Mouse (Mus musculus): Measurements from ENCODE around the gene Ttc28.

- TF ChIP-seq POLR2A (IDR thresholded peaks at IDR 0.05; ENCODE audit: low read depth, low read length) (no peak), CTCF (IDR thresholded peaks at IDR 0.05; ENCODE audit: extremely low read depth, insufficient read depth, insufficient read length, insufficient replicate concordance) (no peak)
Measured at GRCm38 (mm10) chr5:110839038-110839677, 40.4 kb upstream of the Ttc28 start.

All from spleen, adult 2 months (tissue).